Mouse (Mus musculus) MEL (cell line): ENCODE results near the gene Boll.

Source experiments
- CHD2 ChIP-seq: IDR thresholded peaks from 2 replicates; pipeline ENCODE4 v1.6.1; 2011; ENCODE audit warnings: low read length, improper control_type of control experiment
- CTCF ChIP-seq, 3 experiments: IDR thresholded peaks in 2 of 3; conservative IDR thresholded peaks in 1 of 3; 2 replicates each; pipeline ENCODE4 v1.5.1; 2011 to 2012; ENCODE audit warnings: low read length in 3 of 3, low read depth in 2 of 3, mild to moderate bottlenecking in 2 of 3, improper control_type of control experiment in 1 of 3, inconsistent platforms in 1 of 3, mixed read lengths in 1 of 3, moderate library complexity in 1 of 3; ENCODE audit not compliant: control insufficient read depth in 1 of 3, insufficient read depth in 1 of 3, poor library complexity in 1 of 3, severe bottlenecking in 1 of 3
- E2F4 ChIP-seq: IDR thresholded peaks from 2 replicates; pipeline ENCODE4 v1.6.1; 2011; ENCODE audit warnings: low read depth, low read length, improper control_type of control experiment, borderline replicate concordance
- EP300 ChIP-seq, 2 experiments: IDR thresholded peaks; 2 replicates each; pipeline ENCODE4 v1.6.1; 2011; ENCODE audit warnings: improper control_type of control experiment in 2 of 2, low read length in 2 of 2, low read depth in 1 of 2, mild to moderate bottlenecking in 1 of 2
- ETS1 ChIP-seq: IDR thresholded peaks from 2 replicates; pipeline ENCODE4 v1.6.1; 2012; ENCODE audit warnings: low read depth, mild to moderate bottlenecking, inconsistent platforms, low read length, improper control_type of control experiment, moderate library complexity
- MAX ChIP-seq: IDR thresholded peaks from 2 replicates; pipeline ENCODE4 v1.6.1; 2011; ENCODE audit warnings: low read length, improper control_type of control experiment
- MEF2A ChIP-seq: IDR thresholded peaks from 2 replicates; pipeline ENCODE4 v1.6.1; 2014; ENCODE audit warnings: low read depth, mild to moderate bottlenecking, inconsistent platforms, low read length, improper control_type of control experiment; ENCODE audit not compliant: poor library complexity, insufficient replicate concordance, severe bottlenecking; ENCODE audit errors: extremely low read depth
- MXI1 ChIP-seq: IDR thresholded peaks from 2 replicates; pipeline ENCODE4 v1.6.1; 2011; ENCODE audit warnings: mild to moderate bottlenecking, low read depth, low read length, improper control_type of control experiment
- NELFE ChIP-seq: IDR thresholded peaks from 2 replicates; pipeline ENCODE4 v1.6.1; 2011; ENCODE audit warnings: low read depth, low read length, improper control_type of control experiment
- NRF1 ChIP-seq: IDR thresholded peaks from 2 replicates; pipeline ENCODE4 v1.6.1; 2014; ENCODE audit warnings: low read depth, mild to moderate bottlenecking, inconsistent platforms, low read length, improper control_type of control experiment, moderate library complexity; ENCODE audit not compliant: poor library complexity, insufficient read depth, severe bottlenecking
- POLR2A ChIP-seq, 2 experiments: IDR thresholded peaks; 2 replicates each; pipeline ENCODE4 v1.6.1; 2011 to 2012; ENCODE audit warnings: low read length in 2 of 2, mild to moderate bottlenecking in 2 of 2, control low read depth in 1 of 2, improper control_type of control experiment in 1 of 2, low read depth in 1 of 2, moderate library complexity in 1 of 2; ENCODE audit not compliant: control insufficient read depth in 1 of 2, insufficient read depth in 1 of 2, poor library complexity in 1 of 2
- RAD21 ChIP-seq: IDR thresholded peaks from 2 replicates; pipeline ENCODE4 v1.6.1; 2011; ENCODE audit warnings: mild to moderate bottlenecking, low read depth, low read length, improper control_type of control experiment
- TBP ChIP-seq: IDR thresholded peaks from 2 replicates; pipeline ENCODE4 v1.8.0; 2011; ENCODE audit warnings: low read depth, low read length, improper control_type of control experiment
- ZNF384 ChIP-seq: IDR thresholded peaks from 2 replicates; pipeline ENCODE4 v1.6.1; 2012; ENCODE audit warnings: low read depth, mild to moderate bottlenecking, inconsistent platforms, low read length, improper control_type of control experiment

- TF ChIP-seq CTCF (IDR thresholded peaks at IDR 0.05 in 2 of 3, conservative IDR thresholded peaks at IDR 0.05 in 1 of 3; ENCODE audit: control insufficient read depth in 1 of 3, insufficient read depth in 1 of 3, low read depth in 2 of 3, low read length in 3 of 3, poor library complexity in 1 of 3, severe bottlenecking in 1 of 3) (no peak), EP300 (IDR thresholded peaks at IDR 0.05; ENCODE audit: low read depth in 1 of 2, low read length in 2 of 2) (no peak), E2F4 (no peak), RAD21 (no peak), MAX (no peak), NRF1 (no peak), POLR2A (IDR thresholded peaks at IDR 0.05; ENCODE audit: control insufficient read depth in 1 of 2, insufficient read depth in 1 of 2, low read depth in 1 of 2, low read length in 2 of 2, poor library complexity in 1 of 2) (no peak), MEF2A (no peak), CHD2 (no peak), NELFE (no peak), ZNF384 (no peak), ETS1 (no peak), TBP (no peak), MXI1 (no peak)
Measured at GRCm38 (mm10) chr1:55221352-55221751, 141.9 kb downstream of the Boll start.
